Mouse (Mus musculus): ENCODE measurements around the gene Ism1. TPM values are rescaled to one million over a fixed set of nuclear protein-coding genes. Genes with fewer than 3 reads are reported as not detected.

Ism1 gene
- polyA plus RNA-seq, 1 experiment: 0.41 TPM

DNA sequence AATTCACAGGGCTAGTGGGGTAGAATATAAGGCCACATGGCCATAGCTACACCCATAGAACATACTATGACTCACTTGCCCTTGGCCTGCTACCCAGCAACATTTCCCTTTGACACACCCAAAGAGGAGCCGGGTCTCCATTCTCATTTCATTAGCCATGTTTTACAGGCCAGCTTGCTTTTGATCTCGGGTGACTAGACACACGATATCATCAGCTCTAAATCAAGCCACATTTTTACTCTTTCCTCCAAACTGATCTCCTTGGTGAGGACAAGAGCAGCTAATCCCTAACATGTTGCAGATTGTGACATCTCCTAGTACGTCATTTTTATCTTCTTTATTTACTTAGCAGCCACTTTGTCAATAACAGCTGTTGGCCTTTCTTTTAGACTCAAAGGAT is 110.7 kb downstream of the Ism1 start:
- peak; percentile 39 for DNase-seq (ENCODE audit: low read depth, low spot score)

GRCm38 (mm10) chr2:139792345-139793120 is 114.6 kb downstream of the Ism1 start:
- no peak for DNase-seq (ENCODE audit: low read depth, low spot score)

More for the DNA sequence above, 110.7 kb downstream of the Ism1 start:
- WGBS: 16% methylated on average over 4 of the region's 4 CpGs

GRCm38 (mm10) chr2:139804041-139804440 is 126.1 kb downstream of the Ism1 start:
- DNase-seq (ENCODE audit: low read depth, low spot score): no peak
- WGBS: 60% methylated on average over 7 of the region's 7 CpGs

More at GRCm38 (mm10) chr2:139792345-139793120, 114.6 kb downstream of the Ism1 start:
- WGBS: 82% methylated on average over 9 of the region's 9 CpGs

GRCm38 (mm10) chr2:139807887-139808286 is 129.9 kb downstream of the Ism1 start:
- no peak for DNase-seq (ENCODE audit: low read depth, low spot score)
- WGBS: 91% methylated on average over 6 of the region's 6 CpGs

Other genes with a start within 250 kb of the Ism1 start
- not detected in 2 replicates for gene Sptlc3, start 184.3 kb upstream of the Ism1 start, polyA plus RNA-seq (2012; rRNA removed)

All from large intestine, adult 2 months (tissue).